Mouse (Mus musculus): ENCODE measurements around the gene Kat7. TPM values are rescaled to one million over a fixed set of nuclear protein-coding genes. Genes with fewer than 3 reads are reported as not detected.

Gene Kat7
- polyA plus RNA-seq, 2 experiments: 49.7 to 58.5 TPM

GRCm38 (mm10) chr11:95252104-95252503, 57.9 kb downstream of the Kat7 start:
- no peak overlapping the region for H3K4me2 ChIP-seq (replicated peaks; ENCODE audit: low read depth, low read length, severe bottlenecking)
- no peak overlapping the region for H3K9ac ChIP-seq (ENCODE audit: low read depth, low read length, severe bottlenecking)
- ATAC-seq (ENCODE audit: low FRiP score, low read depth) (no peak), DNase-seq (ENCODE audit: low spot score) (no peak)
- H3K27ac ChIP-seq (replicated peaks; ENCODE audit: low read depth, low read length): no peak overlapping the region
- no peaks in the 10 kb centered on the region for H3K27me3 ChIP-seq (ENCODE audit: control insufficient read depth, insufficient read depth, low read length)
- no peaks in the 10 kb centered on the region for H3K36me3 ChIP-seq (ENCODE audit: control insufficient read depth, insufficient read depth, low read length)
- 80% methylated on average over 6 of the region's 6 CpGs for WGBS
- H3K4me3 ChIP-seq (replicated peaks; ENCODE audit: low read length): no peak overlapping the region
- H3K9me3 ChIP-seq (ENCODE audit: control insufficient read depth, low read length): no peaks in the 10 kb centered on the region
- no peak for TF ChIP-seq POLR2A (IDR thresholded peaks at IDR 0.05; ENCODE audit: borderline replicate concordance, extremely low read depth, insufficient read depth, insufficient read length)
- H3K4me1 ChIP-seq (ENCODE audit: control insufficient read depth, insufficient read depth, low read length): no peaks in the 10 kb centered on the region

- Histone ChIP-seq H3K4me3 (replicated peaks; ENCODE audit: low read length) (no peak overlapping the region), H3K27ac (replicated peaks; ENCODE audit: low read depth, low read length) (no peak overlapping the region), H3K9ac (ENCODE audit: low read depth, low read length, severe bottlenecking) (no peak overlapping the region), H3K27me3 (ENCODE audit: control insufficient read depth, insufficient read depth, low read length) (no peaks in the 10 kb centered on the region), H3K9me3 (ENCODE audit: control insufficient read depth, low read length) (no peaks in the 10 kb centered on the region), H3K4me1 (ENCODE audit: control insufficient read depth, insufficient read depth, low read length) (no peaks in the 10 kb centered on the region), H3K36me3 (ENCODE audit: control insufficient read depth, insufficient read depth, low read length) (no peaks in the 10 kb centered on the region), H3K4me2 (replicated peaks; ENCODE audit: low read depth, low read length, severe bottlenecking) (no peak overlapping the region)
- DNase-seq (ENCODE audit: low spot score) (peak; percentile 84), ATAC-seq (ENCODE audit: low FRiP score, low read depth) (peak; percentile 24; the same call in 1 of the 2 replicates)
- TF ChIP-seq POLR2A (IDR thresholded peaks at IDR 0.05; ENCODE audit: borderline replicate concordance, extremely low read depth, insufficient read depth, insufficient read length): no peak
- 4% methylated on average over 11 of the region's 11 CpGs for WGBS
Measured at GRCm38 (mm10) chr11:95251295-95251694, 58.8 kb downstream of the Kat7 start.

DNA sequence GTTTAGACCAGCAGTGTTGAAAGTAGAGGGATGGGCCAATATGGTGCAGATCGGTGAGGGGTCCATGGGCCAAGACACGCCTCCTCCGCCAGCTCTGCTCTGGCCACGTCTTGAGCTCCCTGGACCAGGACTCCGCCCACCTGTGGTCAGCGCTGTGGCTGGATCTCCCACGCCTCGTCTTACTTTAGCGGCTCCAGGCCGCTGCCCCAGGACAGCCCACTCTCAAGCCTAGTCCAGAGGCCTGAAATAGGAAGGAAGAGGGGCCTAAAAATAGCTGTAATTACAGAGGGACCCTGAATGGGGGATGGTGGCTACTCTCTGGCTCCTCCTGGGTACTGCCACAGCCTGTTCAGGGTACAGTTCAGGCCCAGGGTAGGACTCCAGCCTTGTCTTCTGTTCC, 59.9 kb downstream of the Kat7 start:
- Histone ChIP-seq H3K4me1 (ENCODE audit: control insufficient read depth, insufficient read depth, low read length) (no peaks in the 10 kb centered on the region), H3K4me2 (replicated peaks; ENCODE audit: low read depth, low read length, severe bottlenecking) (no peak overlapping the region), H3K36me3 (ENCODE audit: control insufficient read depth, insufficient read depth, low read length) (no peaks in the 10 kb centered on the region), H3K27me3 (ENCODE audit: control insufficient read depth, insufficient read depth, low read length) (no peaks in the 10 kb centered on the region), H3K4me3 (replicated peaks; ENCODE audit: low read length) (no peak overlapping the region), H3K27ac (replicated peaks; ENCODE audit: low read depth, low read length) (no peak overlapping the region), H3K9ac (ENCODE audit: low read depth, low read length, severe bottlenecking) (no peak overlapping the region), H3K9me3 (ENCODE audit: control insufficient read depth, low read length) (no peaks in the 10 kb centered on the region)
- no peak for TF ChIP-seq POLR2A (IDR thresholded peaks at IDR 0.05; ENCODE audit: borderline replicate concordance, extremely low read depth, insufficient read depth, insufficient read length)
- DNase-seq (ENCODE audit: low spot score) (no peak), ATAC-seq (ENCODE audit: low FRiP score, low read depth) (peak; percentile 25; the same call in 1 of the 2 replicates)
- WGBS: 44% methylated on average over 10 of the region's 10 CpGs

DNA sequence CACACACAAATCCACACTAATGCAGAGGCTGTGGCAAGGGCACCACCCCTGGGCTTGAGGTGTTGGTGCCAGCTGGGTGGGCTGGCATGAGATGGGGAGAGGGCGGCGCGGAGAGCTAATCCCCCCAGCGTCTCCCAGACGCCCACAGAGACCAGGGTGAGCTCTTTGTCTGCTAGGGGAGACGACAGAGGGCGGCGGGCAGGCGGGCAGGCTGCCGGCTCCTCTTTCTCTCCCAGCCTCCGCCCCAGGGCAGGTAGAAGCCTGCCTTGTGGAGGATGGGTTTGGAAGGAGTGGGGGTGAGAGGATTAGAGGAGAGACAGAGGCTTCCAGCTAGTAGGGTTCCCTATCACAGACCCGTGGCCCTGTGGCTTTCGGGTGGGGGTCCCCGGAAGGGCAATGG, 63.0 kb downstream of the Kat7 start:
- TF ChIP-seq POLR2A (IDR thresholded peaks at IDR 0.05; ENCODE audit: borderline replicate concordance, extremely low read depth, insufficient read depth, insufficient read length): no peak
- Histone ChIP-seq H3K36me3 (ENCODE audit: control insufficient read depth, insufficient read depth, low read length) (no peaks in the 10 kb centered on the region), H3K9me3 (ENCODE audit: control insufficient read depth, low read length) (no peaks in the 10 kb centered on the region), H3K4me1 (ENCODE audit: control insufficient read depth, insufficient read depth, low read length) (no peaks in the 10 kb centered on the region), H3K27me3 (ENCODE audit: control insufficient read depth, insufficient read depth, low read length) (no peaks in the 10 kb centered on the region), H3K4me2 (replicated peaks; ENCODE audit: low read depth, low read length, severe bottlenecking) (no peak overlapping the region), H3K27ac (replicated peaks; ENCODE audit: low read depth, low read length) (no peak overlapping the region), H3K4me3 (replicated peaks; ENCODE audit: low read length) (no peak overlapping the region), H3K9ac (ENCODE audit: low read depth, low read length, severe bottlenecking) (no peak overlapping the region)
- ATAC-seq (ENCODE audit: low FRiP score, low read depth): no peak
- no peak for DNase-seq (ENCODE audit: low spot score)
- WGBS: 54% methylated on average over 14 of the region's 14 CpGs

DNA sequence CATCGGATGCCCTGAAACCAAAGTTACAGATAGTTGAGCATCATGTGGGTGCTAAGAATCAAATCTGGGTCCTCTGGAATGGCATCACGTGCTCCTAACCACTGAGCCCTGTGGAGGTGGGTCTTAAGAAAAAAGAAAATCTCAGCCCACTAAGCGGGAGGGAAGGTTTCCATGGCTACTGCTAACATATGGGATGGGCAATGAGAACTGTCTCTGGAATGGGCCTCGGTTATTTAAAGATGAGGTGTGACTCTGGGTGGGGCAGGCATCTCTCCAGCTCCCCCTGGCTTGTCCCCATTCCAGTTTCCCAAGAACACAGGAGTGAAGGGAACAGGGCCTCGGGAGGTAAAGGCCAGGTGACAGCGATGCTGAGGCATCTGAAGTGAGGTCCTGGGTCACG, 64.6 kb downstream of the Kat7 start:
- 62% methylated on average over 7 of the region's 7 CpGs for WGBS
- ATAC-seq (ENCODE audit: low FRiP score, low read depth): no peak
- TF ChIP-seq POLR2A (IDR thresholded peaks at IDR 0.05; ENCODE audit: borderline replicate concordance, extremely low read depth, insufficient read depth, insufficient read length): no peak
- Histone ChIP-seq H3K4me2 (replicated peaks; ENCODE audit: low read depth, low read length, severe bottlenecking) (no peak overlapping the region), H3K4me3 (replicated peaks; ENCODE audit: low read length) (no peak overlapping the region), H3K36me3 (ENCODE audit: control insufficient read depth, insufficient read depth, low read length) (no peaks in the 10 kb centered on the region), H3K27ac (replicated peaks; ENCODE audit: low read depth, low read length) (no peak overlapping the region), H3K27me3 (ENCODE audit: control insufficient read depth, insufficient read depth, low read length) (no peaks in the 10 kb centered on the region), H3K9me3 (ENCODE audit: control insufficient read depth, low read length) (no peaks in the 10 kb centered on the region), H3K4me1 (ENCODE audit: control insufficient read depth, insufficient read depth, low read length) (no peaks in the 10 kb centered on the region), H3K9ac (ENCODE audit: low read depth, low read length, severe bottlenecking) (no peak overlapping the region)
- no peak for DNase-seq (ENCODE audit: low spot score)

DNA sequence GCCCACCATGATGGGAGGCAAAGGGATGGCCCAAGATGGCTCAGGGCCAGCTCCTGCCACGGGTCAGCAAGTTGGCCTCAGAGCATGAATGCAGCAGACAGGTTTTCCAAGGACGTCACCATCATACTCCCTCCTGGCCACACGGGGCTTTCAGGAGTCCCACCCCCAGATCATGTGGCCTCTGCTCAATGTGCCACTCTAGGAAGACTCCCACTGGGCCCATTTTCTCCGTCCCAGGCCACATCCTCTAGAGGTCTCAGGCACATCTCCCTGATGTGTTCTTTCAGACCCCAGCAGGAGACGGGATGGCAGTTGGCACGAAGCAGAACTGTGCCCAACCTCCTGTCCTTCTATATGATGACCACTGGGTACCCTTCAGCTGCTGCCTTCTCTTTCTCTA, 67.4 kb downstream of the Kat7 start:
- Histone ChIP-seq H3K4me1 (ENCODE audit: control insufficient read depth, insufficient read depth, low read length) (no peaks in the 10 kb centered on the region), H3K4me3 (replicated peaks; ENCODE audit: low read length) (no peak overlapping the region), H3K9me3 (ENCODE audit: control insufficient read depth, low read length) (no peaks in the 10 kb centered on the region), H3K4me2 (replicated peaks; ENCODE audit: low read depth, low read length, severe bottlenecking) (no peak overlapping the region), H3K36me3 (ENCODE audit: control insufficient read depth, insufficient read depth, low read length) (no peaks in the 10 kb centered on the region), H3K27ac (replicated peaks; ENCODE audit: low read depth, low read length) (no peak overlapping the region), H3K9ac (ENCODE audit: low read depth, low read length, severe bottlenecking) (no peak overlapping the region), H3K27me3 (ENCODE audit: control insufficient read depth, insufficient read depth, low read length) (no peaks in the 10 kb centered on the region)
- DNase-seq (ENCODE audit: low spot score) (no peak), ATAC-seq (ENCODE audit: low FRiP score, low read depth) (no peak)
- WGBS: 59% methylated on average over 6 of the region's 6 CpGs
- no peak for TF ChIP-seq POLR2A (IDR thresholded peaks at IDR 0.05; ENCODE audit: borderline replicate concordance, extremely low read depth, insufficient read depth, insufficient read length)

All from limb, embryonic 14.5 days (tissue).